Mouse (Mus musculus) erythroblast, embryonic 14.5 days (primary cell): Measurements from ENCODE around the gene Rad54l2.

Source experiments
- GATA1 ChIP-seq: IDR thresholded peaks from 2 replicates; pipeline ENCODE4 v1.6.1; 2012; ENCODE audit warnings: low read length, inconsistent platforms, mixed read lengths
- TAL1 ChIP-seq: IDR thresholded peaks from 3 replicates; pipeline ENCODE4 v1.6.1; 2012; ENCODE audit warnings: low read length, inconsistent platforms, mixed read lengths

- TF ChIP-seq TAL1 (no peak), GATA1 (no peak)
Observed at GRCm38 (mm10) chr9:106780086-106780485, 8.9 kb downstream of the Rad54l2 start.
